Mouse (Mus musculus) midbrain, embryonic 15.5 days (tissue): ENCODE data around the gene Cenpa. TPM values are rescaled to one million over a fixed set of nuclear protein-coding genes. Genes with fewer than 3 reads are reported as not detected.
A peak's percentile ranks its signal among the peaks of the same experiment; 100 is the strongest.

ENCODE experiments used
- ATAC-seq: fragments of 200-750 bp; cut with Nextera tagmentation; replicated peaks from 2 replicates; pipeline ENCODE4 v1.8.0; 2017; ENCODE audit warnings: moderate TSS enrichment
- H3K27ac ChIP-seq: fragments of 300-500 bp; sonication (generic); 2 replicates; pipeline ENCODE4 v1.5.1; 2015; ENCODE audit warnings: mild to moderate bottlenecking, inconsistent platforms
- H3K27me3 ChIP-seq: fragments of 300-500 bp; sonication (generic); replicated peaks from 2 replicates; pipeline ENCODE4 v1.6.1; 2015; ENCODE audit warnings: inconsistent platforms
- H3K36me3 ChIP-seq: fragments of 300-500 bp; sonication (generic); replicated peaks from 2 replicates; pipeline ENCODE4 v1.6.1; 2015; ENCODE audit warnings: inconsistent platforms
- H3K4me1 ChIP-seq: fragments of 300-500 bp; sonication (generic); 2 replicates; pipeline ENCODE4 v1.6.1; 2015; ENCODE audit warnings: inconsistent platforms
- H3K4me2 ChIP-seq: fragments of 300-500 bp; sonication (generic); 2 replicates; pipeline ENCODE4 v1.6.1; 2015; ENCODE audit warnings: inconsistent platforms, mild to moderate bottlenecking, moderate library complexity
- H3K4me3 ChIP-seq: fragments of 300-500 bp; sonication (generic); 2 replicates; pipeline ENCODE4 v1.5.1; 2015; ENCODE audit warnings: mild to moderate bottlenecking, inconsistent platforms
- H3K9ac ChIP-seq: fragments of 300-500 bp; sonication (generic); 2 replicates; pipeline ENCODE4 v1.6.1; 2015; ENCODE audit warnings: mild to moderate bottlenecking, inconsistent platforms
- H3K9me3 ChIP-seq: fragments of 300-500 bp; sonication (generic); 2 replicates; pipeline ENCODE4 v1.6.1; 2016; ENCODE audit warnings: inconsistent platforms
- WGBS: fragments of 180-500 bp; shearing (Covaris S2); methylation state at CpG from one replicate; pipeline ENCODE4 v1.1.7; 2015; ENCODE audit warnings: mixed read lengths; 5-methylcytosine and 5-hydroxymethylcytosine counted together
- polyA plus RNA-seq: library from polyadenylated mRNA; unstranded; fragments of >200 nt; fragmentation: Nextera tagmentation; extraction: Ambion mirVana; gene quantifications from 2 replicates; pipeline ENCODE4 v1.2.1, GENCODE M21; 2015

The Cenpa gene
- polyA plus RNA-seq = 39.4 and 45.3 TPM in 2 replicates

DNA sequence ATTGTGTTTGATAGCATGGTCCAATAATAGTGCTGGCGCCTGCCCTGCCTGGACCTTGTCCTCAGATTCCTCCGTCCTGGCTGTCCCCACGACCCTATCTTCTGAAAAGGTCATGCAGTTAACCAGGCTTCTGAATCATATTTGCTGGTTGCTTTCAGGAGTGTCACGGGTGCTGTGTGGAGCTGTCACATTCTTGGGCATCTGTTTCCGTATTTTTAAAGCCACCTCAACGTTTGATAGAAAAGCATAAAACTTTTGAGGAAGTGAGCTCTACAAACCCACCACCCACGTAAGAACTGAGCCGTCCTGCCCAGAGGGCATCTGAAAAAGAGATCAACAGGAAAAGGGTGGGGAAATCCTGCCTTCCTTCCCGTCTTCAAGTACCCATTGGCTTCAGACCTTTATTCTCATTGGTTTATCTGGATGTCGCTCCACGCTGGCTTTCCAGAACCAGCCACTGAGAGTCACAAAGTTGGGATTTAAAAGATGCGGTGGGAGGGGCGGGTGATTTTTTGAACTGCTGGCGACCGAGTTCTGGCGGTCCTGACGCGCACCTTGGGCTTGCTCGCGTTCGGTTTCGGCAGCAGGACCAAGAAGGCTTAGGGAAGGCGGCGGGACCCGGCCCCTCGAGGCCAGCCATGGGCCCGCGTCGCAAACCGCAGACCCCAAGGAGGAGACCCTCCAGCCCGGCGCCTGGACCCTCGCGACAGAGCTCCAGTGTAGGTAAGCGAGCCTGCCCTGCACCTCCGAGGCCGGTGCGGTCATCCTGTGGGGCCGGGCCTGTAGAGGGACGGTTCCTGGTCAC lies at the start of gene Cenpa:
Cenpa (plus strand) TSS at position 387 of the 805 bp plus-strand sequence.
- H3K4me1 ChIP-seq = peaks cover 10% of the 10 kb centered on the region
- H3K27me3 ChIP-seq = no peaks in the 10 kb centered on the region
- H3K4me2 ChIP-seq = peak within 1 kb of the TSS; percentile 82
- H3K27ac ChIP-seq = peak within 1 kb of the TSS; percentile 66
- H3K9me3 ChIP-seq = no peaks in the 10 kb centered on the region
- peak within 1 kb of the TSS; percentile 48 for H3K9ac ChIP-seq
- H3K36me3 ChIP-seq = no peaks in the 10 kb centered on the region
- WGBS = under 1% methylated on average over 40 of the region's 40 CpGs
- ATAC-seq = peak; percentile 97
- H3K4me3 ChIP-seq = peak within 1 kb of the TSS; percentile 62

DNA sequence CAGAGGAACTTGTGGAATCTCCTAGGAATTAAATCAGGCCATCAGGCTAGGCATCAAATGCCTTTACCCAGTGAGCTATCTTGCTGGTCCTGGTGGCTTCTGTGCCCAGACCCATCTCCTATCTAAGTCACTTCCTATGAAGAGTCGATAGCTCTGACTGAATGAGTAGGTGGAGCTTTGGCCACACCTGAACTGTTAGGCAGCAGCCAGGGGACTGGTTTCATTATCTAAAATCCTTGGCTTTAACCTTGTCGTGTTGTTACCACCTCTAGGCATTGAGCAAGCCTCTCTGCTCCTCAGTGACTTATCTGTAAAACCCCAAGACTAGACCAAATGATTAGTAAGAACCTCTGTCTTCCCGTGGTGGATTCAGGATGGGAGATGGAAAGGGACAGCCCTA lies 49.2 kb upstream of the Cenpa start:
- Histone ChIP-seq H3K4me3 (no peak overlapping the region), H3K27ac (no peak overlapping the region), H3K9ac (no peak overlapping the region), H3K36me3 (no peaks in the 10 kb centered on the region), H3K9me3 (no peaks in the 10 kb centered on the region), H3K4me2 (no peak overlapping the region), H3K27me3 (peaks cover 20% of the 10 kb centered on the region), H3K4me1 (peaks cover 11% of the 10 kb centered on the region)
- WGBS = 44% methylated on average over 3 of the region's 3 CpGs
- no peak for ATAC-seq

GRCm38 (mm10) chr5:30617851-30618250 lies 48.7 kb upstream of the Cenpa start:
- Histone ChIP-seq H3K4me2 (no peak overlapping the region), H3K9ac (no peak overlapping the region), H3K27ac (no peak overlapping the region), H3K9me3 (no peaks in the 10 kb centered on the region), H3K27me3 (peaks cover 25% of the 10 kb centered on the region), H3K4me3 (no peak overlapping the region), H3K4me1 (peaks cover 16% of the 10 kb centered on the region), H3K36me3 (no peaks in the 10 kb centered on the region)
- WGBS = 31% methylated on average over 11 of the region's 11 CpGs
- no peak for ATAC-seq

DNA sequence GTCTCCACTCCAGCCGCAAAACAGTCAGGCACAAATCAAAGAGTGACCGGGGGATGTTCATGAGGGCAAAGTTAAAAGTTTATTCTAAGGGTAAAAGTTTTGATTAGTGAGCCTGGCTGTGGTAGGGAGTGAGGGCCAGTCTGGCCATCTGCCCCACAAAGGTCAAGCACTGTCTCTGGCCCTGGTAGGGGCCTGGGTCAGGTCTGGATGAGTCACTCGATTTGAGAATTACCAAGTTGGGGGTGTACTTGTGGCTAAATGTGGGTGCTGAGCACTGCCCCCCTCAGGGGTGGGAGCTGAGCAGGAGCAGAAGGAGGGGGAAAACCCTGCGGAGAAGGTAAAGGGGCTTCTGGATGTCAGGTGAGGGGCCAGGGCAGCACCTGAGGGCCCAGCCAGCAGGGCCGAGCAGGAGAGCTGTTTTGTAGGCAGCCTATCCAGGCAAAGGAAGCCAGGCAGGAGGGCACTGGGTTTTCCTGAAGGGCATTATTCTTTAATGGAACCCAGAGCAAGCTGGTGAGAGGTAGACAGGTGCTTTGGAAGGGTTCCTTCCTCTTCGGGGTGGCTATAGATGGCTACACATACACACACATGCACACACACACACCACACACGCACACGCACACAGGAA lies 48.1 kb upstream of the Cenpa start:
- Histone ChIP-seq H3K36me3 (no peaks in the 10 kb centered on the region), H3K4me3 (no peak overlapping the region), H3K9ac (no peak overlapping the region), H3K9me3 (no peaks in the 10 kb centered on the region), H3K27ac (no peak overlapping the region), H3K4me1 (peaks cover 18% of the 10 kb centered on the region), H3K27me3 (peaks cover 29% of the 10 kb centered on the region), H3K4me2 (no peak overlapping the region)
- 87% methylated on average over 8 of the region's 8 CpGs for WGBS
- no peak for ATAC-seq

DNA sequence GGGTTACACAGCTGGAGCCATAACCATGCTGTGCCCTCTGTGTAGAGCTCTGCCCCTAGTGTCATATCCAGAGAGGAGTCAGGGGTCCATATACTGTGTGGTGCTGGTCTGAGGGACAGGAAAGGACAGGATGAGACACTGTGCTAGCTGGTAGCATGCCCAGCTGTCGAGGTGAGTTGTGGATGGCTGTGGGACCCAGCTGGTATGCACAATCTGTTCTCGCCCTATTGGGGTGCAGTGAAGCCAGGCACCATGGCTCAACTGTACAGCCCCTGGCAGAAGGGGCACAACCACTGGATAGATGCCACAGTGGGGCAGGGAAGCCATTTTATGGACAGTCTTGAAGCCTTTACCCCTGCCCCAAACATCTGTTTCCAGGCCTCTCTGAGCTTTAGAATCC lies 47.4 kb upstream of the Cenpa start:
- H3K36me3 ChIP-seq = no peaks in the 10 kb centered on the region
- H3K27me3 ChIP-seq = peaks cover 34% of the 10 kb centered on the region
- ATAC-seq = no peak
- WGBS = 75% methylated on average over 2 of the region's 2 CpGs
- no peak overlapping the region for H3K4me2 ChIP-seq
- no peak overlapping the region for H3K4me3 ChIP-seq
- no peak overlapping the region for H3K27ac ChIP-seq
- no peaks in the 10 kb centered on the region for H3K9me3 ChIP-seq
- H3K4me1 ChIP-seq = peaks cover 18% of the 10 kb centered on the region
- no peak overlapping the region for H3K9ac ChIP-seq

GRCm38 (mm10) chr5:30620567-30620966 lies 46.0 kb upstream of the Cenpa start:
- no peak for ATAC-seq
- 96% methylated on average over 20 of the region's 20 CpGs for WGBS
- Histone ChIP-seq H3K9ac (no peak overlapping the region), H3K4me3 (no peak overlapping the region), H3K27me3 (peaks cover 44% of the 10 kb centered on the region), H3K36me3 (no peaks in the 10 kb centered on the region), H3K27ac (no peak overlapping the region), H3K4me2 (no peak overlapping the region), H3K9me3 (no peaks in the 10 kb centered on the region), H3K4me1 (peaks cover 18% of the 10 kb centered on the region)

DNA sequence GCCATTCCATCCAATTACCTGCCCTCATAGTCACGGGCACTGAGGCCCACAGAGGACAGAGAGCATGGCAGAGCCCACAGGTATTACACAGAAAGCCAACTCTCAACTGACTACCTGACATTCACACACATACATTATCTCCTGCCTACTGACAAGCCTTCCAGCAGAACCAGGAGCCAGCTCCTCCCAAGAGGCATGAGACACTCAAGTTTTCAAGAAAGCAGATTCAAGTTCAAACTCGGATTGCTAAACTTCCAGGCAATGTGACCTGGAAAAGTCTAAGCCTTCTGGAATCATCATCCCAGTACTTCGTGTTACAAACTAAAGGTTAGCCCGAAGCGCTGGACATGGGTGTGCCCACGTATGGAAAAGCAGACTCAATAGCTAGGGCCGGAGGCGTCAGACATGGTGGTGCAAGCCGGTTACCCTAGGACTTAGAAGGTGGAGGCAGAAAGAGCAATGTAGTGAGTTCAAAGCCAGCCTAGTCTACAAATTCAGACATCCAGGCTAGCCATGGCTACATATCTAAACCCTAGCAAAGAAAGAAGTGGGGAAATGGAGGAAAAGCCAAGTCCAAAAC lies 45.3 kb upstream of the Cenpa start:
- H3K4me3 ChIP-seq = no peak overlapping the region
- peaks cover 44% of the 10 kb centered on the region for H3K27me3 ChIP-seq

GRCm38 (mm10) chr5:30621844-30622176 lies 44.8 kb upstream of the Cenpa start:
- no peaks in the 10 kb centered on the region for H3K9me3 ChIP-seq
- peaks cover 14% of the 10 kb centered on the region for H3K4me1 ChIP-seq
- 49% methylated on average over 22 of the region's 22 CpGs for WGBS
- no peaks in the 10 kb centered on the region for H3K36me3 ChIP-seq
- peak overlapping the region; percentile 10; the same call in 1 of the 2 replicates for H3K9ac ChIP-seq
- no peak overlapping the region for H3K27ac ChIP-seq
- peaks cover 44% of the 10 kb centered on the region for H3K27me3 ChIP-seq
- peak overlapping the region; percentile 35 for H3K4me3 ChIP-seq
- peak; percentile 25; the same call in 1 of the 2 replicates for ATAC-seq
- H3K4me2 ChIP-seq = peak overlapping the region; percentile 63

More for the DNA sequence above, 45.3 kb upstream of the Cenpa start:
- Histone ChIP-seq H3K9me3 (no peaks in the 10 kb centered on the region), H3K4me2 (no peak overlapping the region; the same call in 1 of the 2 replicates), H3K27ac (no peak overlapping the region), H3K4me1 (peaks cover 18% of the 10 kb centered on the region), H3K9ac (no peak overlapping the region), H3K36me3 (no peaks in the 10 kb centered on the region)
- 87% methylated on average over 9 of the region's 9 CpGs for WGBS
- no peak for ATAC-seq

- Histone ChIP-seq H3K9ac (peak overlapping the region; percentile 11; the same call in 1 of the 2 replicates), H3K4me2 (peak overlapping the region; percentile 63), H3K27me3 (peaks cover 44% of the 10 kb centered on the region), H3K36me3 (no peaks in the 10 kb centered on the region), H3K4me3 (peak overlapping the region; percentile 35), H3K9me3 (no peaks in the 10 kb centered on the region), H3K27ac (no peak overlapping the region), H3K4me1 (peaks cover 13% of the 10 kb centered on the region)
- 2% methylated on average over 69 of the region's 69 CpGs for WGBS
- ATAC-seq = peak; percentile 67
These were observed 44.3 kb upstream of the Cenpa start for GRCm38 (mm10) chr5:30622177-30622840.

GRCm38 (mm10) chr5:30622841-30623185 lies 43.8 kb upstream of the Cenpa start:
- Histone ChIP-seq H3K4me3 (peak overlapping the region; percentile 35), H3K36me3 (no peaks in the 10 kb centered on the region), H3K9me3 (no peaks in the 10 kb centered on the region), H3K27ac (no peak overlapping the region), H3K4me1 (peaks cover 13% of the 10 kb centered on the region), H3K4me2 (peak overlapping the region; percentile 63), H3K9ac (peak overlapping the region; percentile 11; the same call in 1 of the 2 replicates), H3K27me3 (peaks cover 44% of the 10 kb centered on the region)
- WGBS = 3% methylated on average over 10 of the region's 10 CpGs
- ATAC-seq = peak; percentile 5

- peaks cover 44% of the 10 kb centered on the region for H3K27me3 ChIP-seq
- H3K4me1 ChIP-seq = peaks cover 13% of the 10 kb centered on the region
- H3K4me2 ChIP-seq = no peak overlapping the region
- no peak overlapping the region for H3K4me3 ChIP-seq
- no peak overlapping the region for H3K9ac ChIP-seq
- H3K36me3 ChIP-seq = no peaks in the 10 kb centered on the region
- ATAC-seq = no peak
- 65% methylated on average over 2 of the region's 2 CpGs for WGBS
- no peaks in the 10 kb centered on the region for H3K9me3 ChIP-seq
- H3K27ac ChIP-seq = no peak overlapping the region
These were observed 43.2 kb upstream of the Cenpa start for GRCm38 (mm10) chr5:30623380-30623779.

GRCm38 (mm10) chr5:30624311-30624710 lies 42.3 kb upstream of the Cenpa start:
- Histone ChIP-seq H3K4me2 (no peak overlapping the region), H3K9me3 (no peaks in the 10 kb centered on the region), H3K27ac (no peak overlapping the region), H3K27me3 (peaks cover 44% of the 10 kb centered on the region), H3K36me3 (no peaks in the 10 kb centered on the region), H3K4me3 (no peak overlapping the region), H3K4me1 (peaks cover 13% of the 10 kb centered on the region), H3K9ac (no peak overlapping the region)
- no peak for ATAC-seq
- 36% methylated on average over 1 of the region's 1 CpGs for WGBS
